Mouse (Mus musculus) urinary bladder, postnatal 4 days (tissue): ENCODE results near the gene Tmem252.

Experiments
- DNase-seq, 2 experiments: peaks; one replicate each; pipeline ENCODE4 v3.0.0; 2021 to 2022; ENCODE audit warnings: low spot score in 2 of 2

Gene Tmem252

GRCm38 (mm10) chr19:24673762-24674161 lies at the start of gene Tmem252:
TSS of gene Tmem252 (plus strand) at chr19:24674008.
- DNase-seq = no peak

- DNase-seq = no peak
Observed at GRCm38 (mm10) chr19:24628049-24628448, 45.8 kb upstream of the Tmem252 start.

- no peak for DNase-seq
Observed at GRCm38 (mm10) chr19:24633008-24633407, 40.8 kb upstream of the Tmem252 start.

GRCm38 (mm10) chr19:24634602-24635001 lies 39.2 kb upstream of the Tmem252 start:
- DNase-seq = peak; percentile 64 to 72

GRCm38 (mm10) chr19:24636616-24637015 lies 37.2 kb upstream of the Tmem252 start:
- no peak for DNase-seq

GRCm38 (mm10) chr19:24637988-24638387 lies 35.8 kb upstream of the Tmem252 start:
- DNase-seq = no peak

GRCm38 (mm10) chr19:24640982-24641381 lies 32.8 kb upstream of the Tmem252 start:
- DNase-seq = no peak

GRCm38 (mm10) chr19:24644971-24645370 lies 28.8 kb upstream of the Tmem252 start:
- no peak for DNase-seq

- no peak for DNase-seq
Observed at GRCm38 (mm10) chr19:24646162-24646829, 27.5 kb upstream of the Tmem252 start.

- no peak for DNase-seq
Observed at GRCm38 (mm10) chr19:24648016-24648415, 25.8 kb upstream of the Tmem252 start.

GRCm38 (mm10) chr19:24650428-24650827 lies 23.4 kb upstream of the Tmem252 start:
- DNase-seq = no peak

- no peak for DNase-seq
Observed at GRCm38 (mm10) chr19:24651595-24651994, 22.2 kb upstream of the Tmem252 start.

GRCm38 (mm10) chr19:24652342-24653019 lies 21.3 kb upstream of the Tmem252 start:
- DNase-seq = no peak

GRCm38 (mm10) chr19:24653230-24653799 lies 20.5 kb upstream of the Tmem252 start:
- no peak for DNase-seq

GRCm38 (mm10) chr19:24656981-24657380 lies 16.8 kb upstream of the Tmem252 start:
- no peak for DNase-seq

GRCm38 (mm10) chr19:24662346-24662745 lies 11.5 kb upstream of the Tmem252 start:
- no peak for DNase-seq

- no peak for DNase-seq
Observed at GRCm38 (mm10) chr19:24665771-24666170, 8.0 kb upstream of the Tmem252 start.

- DNase-seq = no peak
Observed at GRCm38 (mm10) chr19:24667527-24667926, 6.3 kb upstream of the Tmem252 start.

GRCm38 (mm10) chr19:24671571-24671970 lies 2.2 kb upstream of the Tmem252 start:
- no peak for DNase-seq

GRCm38 (mm10) chr19:24672366-24672960 lies 1.3 kb upstream of the Tmem252 start:
- DNase-seq = no peak

- DNase-seq = no peak
Observed at GRCm38 (mm10) chr19:24673331-24673730, 477 bp upstream of the Tmem252 start.

GRCm38 (mm10) chr19:24676429-24676828 lies 2.6 kb downstream of the Tmem252 start:
- DNase-seq = no peak
